Mouse (Mus musculus): ENCODE data around the gene Nps. TPM values are rescaled to one million over a fixed set of nuclear protein-coding genes. Genes with fewer than 3 reads are reported as not detected.

The Nps gene
- polyA plus RNA-seq, 1 experiment from 2014 or later, result not detected

DNA sequence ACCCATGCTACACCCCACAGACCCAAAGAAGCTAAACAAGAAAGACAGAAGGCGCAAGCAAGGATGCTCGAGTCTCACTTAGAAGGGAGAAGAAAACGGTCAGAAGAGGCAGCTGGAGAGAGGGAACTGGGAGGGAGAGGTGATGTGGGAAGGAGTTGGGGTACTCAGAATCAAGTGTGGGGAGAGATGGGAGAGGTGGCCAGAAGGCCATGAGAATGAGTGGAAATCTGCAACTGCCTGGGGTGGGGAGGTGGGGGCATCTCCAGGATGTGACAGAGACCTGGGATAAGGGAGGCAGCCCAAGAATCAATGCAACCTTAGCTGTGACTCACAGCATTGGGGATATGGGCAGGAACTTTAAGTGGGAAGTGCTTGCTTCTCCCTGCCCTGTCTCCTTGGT is 31.5 kb downstream of the Nps start:
- H3K4me2 ChIP-seq (replicated peaks; ENCODE audit: low read depth, low read length), result no peak overlapping the region
- H3K4me3 ChIP-seq (ENCODE audit: low read depth, low read length), result no peak overlapping the region
- no peaks in the 10 kb centered on the region for H3K27me3 ChIP-seq (ENCODE audit: control insufficient read depth, insufficient read depth, low read length)
- H3K27ac ChIP-seq (ENCODE audit: low read length), result no peak overlapping the region
- H3K4me1 ChIP-seq (ENCODE audit: control insufficient read depth, insufficient read depth, low read length), result no peaks in the 10 kb centered on the region
- H3K36me3 ChIP-seq (ENCODE audit: control insufficient read depth, insufficient read depth, low read length), result no peaks in the 10 kb centered on the region
- no peak for ATAC-seq (ENCODE audit: insufficient number of reproducible peaks, insufficient read depth, low FRiP score, low read depth)
- 93% methylated on average over 3 of the region's 3 CpGs for WGBS
- H3K9ac ChIP-seq (replicated peaks; ENCODE audit: low read depth, low read length), result no peak overlapping the region
- H3K9me3 ChIP-seq (ENCODE audit: control insufficient read depth, low read depth, low read length), result no peaks in the 10 kb centered on the region

DNA sequence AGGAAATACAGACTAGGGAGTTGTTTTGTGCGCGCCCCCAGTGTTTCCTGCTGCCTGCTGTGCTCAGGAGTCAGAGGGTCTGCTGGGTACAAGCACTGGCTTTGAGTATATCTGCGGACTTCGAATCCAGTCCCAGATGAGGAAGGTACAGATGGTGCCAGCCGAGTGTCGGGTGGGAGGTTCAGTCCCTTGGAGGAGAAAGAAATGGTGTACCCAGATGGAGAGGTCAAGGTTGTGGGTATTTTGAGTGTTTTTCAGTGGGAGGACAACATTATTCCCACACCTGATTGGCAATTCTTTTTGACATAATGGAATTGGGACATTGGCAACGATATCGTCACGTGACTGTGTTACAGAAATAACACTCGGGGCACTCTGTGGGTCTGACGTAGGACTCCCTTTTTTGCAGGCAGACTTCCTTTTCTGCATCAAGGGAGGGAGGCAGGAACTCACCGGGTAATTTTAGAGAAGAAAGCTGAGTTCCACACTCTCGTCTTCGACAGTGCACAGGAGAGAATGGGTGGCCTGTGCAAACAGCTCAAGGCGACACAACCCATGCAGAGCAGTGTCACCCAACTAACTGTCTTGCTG is 33.2 kb downstream of the Nps start:
- no peak for ATAC-seq (ENCODE audit: insufficient number of reproducible peaks, insufficient read depth, low FRiP score, low read depth)

DNA sequence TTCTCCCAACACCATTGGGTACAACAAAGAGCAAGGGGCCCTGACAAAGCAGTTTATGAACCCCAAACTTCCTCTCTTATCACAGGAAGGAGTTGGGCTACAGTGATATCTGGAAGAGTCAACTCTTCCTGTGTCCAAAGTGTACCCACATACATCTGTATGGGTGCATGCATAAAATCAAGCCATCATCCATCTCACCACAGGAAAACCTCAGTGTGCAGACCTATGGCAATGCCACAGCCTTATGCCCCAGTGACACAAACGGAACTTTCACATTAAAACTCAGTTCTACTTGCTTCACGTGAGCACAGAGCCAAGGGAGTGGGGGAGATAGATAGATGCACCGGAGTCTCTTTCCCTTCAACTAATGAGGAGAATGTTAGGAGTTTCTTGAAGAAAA is 36.0 kb downstream of the Nps start:
- WGBS, result 87% methylated on average over 3 of the region's 3 CpGs
- no peaks in the 10 kb centered on the region for H3K4me1 ChIP-seq (ENCODE audit: control insufficient read depth, insufficient read depth, low read length)
- no peak for ATAC-seq (ENCODE audit: insufficient number of reproducible peaks, insufficient read depth, low FRiP score, low read depth)
- no peak overlapping the region for H3K4me2 ChIP-seq (replicated peaks; ENCODE audit: low read depth, low read length)
- H3K9me3 ChIP-seq (ENCODE audit: control insufficient read depth, low read depth, low read length), result no peaks in the 10 kb centered on the region
- no peaks in the 10 kb centered on the region for H3K36me3 ChIP-seq (ENCODE audit: control insufficient read depth, insufficient read depth, low read length)
- no peaks in the 10 kb centered on the region for H3K27me3 ChIP-seq (ENCODE audit: control insufficient read depth, insufficient read depth, low read length)
- no peak overlapping the region for H3K4me3 ChIP-seq (ENCODE audit: low read depth, low read length)
- H3K27ac ChIP-seq (ENCODE audit: low read length), result no peak overlapping the region
- H3K9ac ChIP-seq (replicated peaks; ENCODE audit: low read depth, low read length), result no peak overlapping the region

More for the DNA sequence above, 33.2 kb downstream of the Nps start:
- Histone ChIP-seq H3K9ac (replicated peaks; ENCODE audit: low read depth, low read length) (no peak overlapping the region), H3K4me2 (replicated peaks; ENCODE audit: low read depth, low read length) (no peak overlapping the region), H3K4me3 (ENCODE audit: low read depth, low read length) (no peak overlapping the region), H3K36me3 (ENCODE audit: control insufficient read depth, insufficient read depth, low read length) (no peaks in the 10 kb centered on the region), H3K27me3 (ENCODE audit: control insufficient read depth, insufficient read depth, low read length) (no peaks in the 10 kb centered on the region), H3K9me3 (ENCODE audit: control insufficient read depth, low read depth, low read length) (no peaks in the 10 kb centered on the region), H3K27ac (ENCODE audit: low read length) (no peak overlapping the region), H3K4me1 (ENCODE audit: control insufficient read depth, insufficient read depth, low read length) (no peaks in the 10 kb centered on the region)
- WGBS, result 80% methylated on average over 15 of the region's 15 CpGs

DNA sequence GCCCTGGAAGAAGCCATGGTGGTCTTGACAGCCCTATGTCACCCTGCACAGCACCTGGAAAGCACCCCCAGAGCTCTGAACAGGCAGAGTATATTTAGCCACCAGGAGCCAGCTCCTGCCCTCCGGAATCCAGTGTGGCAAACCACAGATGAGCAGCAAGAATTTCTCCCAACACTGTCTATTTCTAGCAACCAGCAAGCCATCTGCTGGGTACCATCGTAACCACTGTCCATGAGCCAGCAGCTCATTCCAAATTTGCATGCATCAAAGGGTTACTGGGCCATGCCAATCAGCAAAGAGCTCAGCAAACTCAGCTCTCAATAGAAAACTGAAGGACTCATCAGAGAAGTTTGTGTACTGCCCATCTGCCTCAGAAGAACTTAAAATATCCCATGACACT is 46.0 kb downstream of the Nps start:
- Histone ChIP-seq H3K9ac (replicated peaks; ENCODE audit: low read depth, low read length) (no peak overlapping the region), H3K4me2 (replicated peaks; ENCODE audit: low read depth, low read length) (no peak overlapping the region), H3K4me3 (ENCODE audit: low read depth, low read length) (no peak overlapping the region), H3K36me3 (ENCODE audit: control insufficient read depth, insufficient read depth, low read length) (no peaks in the 10 kb centered on the region), H3K27me3 (ENCODE audit: control insufficient read depth, insufficient read depth, low read length) (no peaks in the 10 kb centered on the region), H3K27ac (ENCODE audit: low read length) (no peak overlapping the region), H3K4me1 (ENCODE audit: control insufficient read depth, insufficient read depth, low read length) (no peaks in the 10 kb centered on the region), H3K9me3 (ENCODE audit: control insufficient read depth, low read depth, low read length) (no peaks in the 10 kb centered on the region)
- no peak for ATAC-seq (ENCODE audit: insufficient number of reproducible peaks, insufficient read depth, low FRiP score, low read depth)
- WGBS, result 88% methylated on average over 2 of the region's 2 CpGs

Other genes starting within 250 kb of the Nps start
- gene Foxi2, start 151.6 kb downstream of the Nps start, polyA plus RNA-seq (2014; fragmentation: Nextera tagmentation; extraction: Ambion mirVana), result not detected in 2 replicates